Mouse (Mus musculus): Measurements from ENCODE around the gene Cnpy4. TPM values are rescaled to one million over a fixed set of nuclear protein-coding genes. Genes with fewer than 3 reads are reported as not detected.
A peak's percentile ranks its signal among the peaks of the same experiment; 100 is the strongest.

Gene Cnpy4
- 54.0 and 57.4 TPM in 2 replicates for polyA plus RNA-seq (2014; fragmentation: Nextera tagmentation; extraction: Ambion mirVana)

GRCm38 (mm10) chr5:138186950-138187638 is at the start of gene Cnpy4, which contains the start of gene Taf6:
Gene Cnpy4, plus strand, starts transcription at chr5:138187485.
Gene Taf6, minus strand, starts transcription at chr5:138187451.
- Histone ChIP-seq H3K36me3 (ENCODE audit: control insufficient read depth, insufficient read depth, low read length) (peaks cover 48% of the 10 kb centered on the region), H3K4me2 (ENCODE audit: low read depth, low read length) (peak within 1 kb of the TSS; percentile 85), H3K27me3 (replicated peaks; ENCODE audit: control insufficient read depth, insufficient read depth, low read length) (no peaks in the 10 kb centered on the region), H3K4me3 (ENCODE audit: low read depth, low read length) (peak within 1 kb of the TSS; percentile 87), H3K9me3 (ENCODE audit: control insufficient read depth, low read length) (no peaks in the 10 kb centered on the region), H3K27ac (replicated peaks; ENCODE audit: low read depth, low read length) (peak within 1 kb of the TSS; percentile 78), H3K4me1 (ENCODE audit: control insufficient read depth, insufficient read depth, low read length) (peaks cover 5% of the 10 kb centered on the region; the same call in 1 of the 2 replicates), H3K9ac (ENCODE audit: low read depth, low read length) (peak within 1 kb of the TSS; percentile 73)
- peak; percentile 94 for DNase-seq (ENCODE audit: low spot score)
- peak; percentile 91 for ATAC-seq (ENCODE audit: low read depth)
- WGBS, result under 1% methylated on average over 31 of the region's 31 CpGs

- Histone ChIP-seq H3K36me3 (ENCODE audit: control insufficient read depth, insufficient read depth, low read length) (peaks cover 36% of the 10 kb centered on the region), H3K27ac (replicated peaks; ENCODE audit: low read depth, low read length) (no peak overlapping the region), H3K4me3 (ENCODE audit: low read depth, low read length) (no peak overlapping the region), H3K4me1 (ENCODE audit: control insufficient read depth, insufficient read depth, low read length) (no peaks in the 10 kb centered on the region), H3K4me2 (ENCODE audit: low read depth, low read length) (no peak overlapping the region), H3K9me3 (ENCODE audit: control insufficient read depth, low read length) (no peaks in the 10 kb centered on the region), H3K9ac (ENCODE audit: low read depth, low read length) (no peak overlapping the region), H3K27me3 (replicated peaks; ENCODE audit: control insufficient read depth, insufficient read depth, low read length) (no peaks in the 10 kb centered on the region)
- WGBS, result 61% methylated on average over 8 of the region's 8 CpGs
- DNase-seq (ENCODE audit: low spot score) (peak; percentile 70), ATAC-seq (ENCODE audit: low read depth) (peak; percentile 50)
Observed at GRCm38 (mm10) chr5:138137935-138138549, 49.2 kb upstream of the Cnpy4 start.

- peaks cover 36% of the 10 kb centered on the region for H3K36me3 ChIP-seq (ENCODE audit: control insufficient read depth, insufficient read depth, low read length)
- H3K27ac ChIP-seq (replicated peaks; ENCODE audit: low read depth, low read length), result no peak overlapping the region
- no peak overlapping the region for H3K9ac ChIP-seq (ENCODE audit: low read depth, low read length)
- H3K27me3 ChIP-seq (replicated peaks; ENCODE audit: control insufficient read depth, insufficient read depth, low read length), result no peaks in the 10 kb centered on the region
- WGBS, result 77% methylated on average over 4 of the region's 4 CpGs
- H3K4me2 ChIP-seq (ENCODE audit: low read depth, low read length), result no peak overlapping the region
- no peaks in the 10 kb centered on the region for H3K9me3 ChIP-seq (ENCODE audit: control insufficient read depth, low read length)
- H3K4me3 ChIP-seq (ENCODE audit: low read depth, low read length), result no peak overlapping the region
- H3K4me1 ChIP-seq (ENCODE audit: control insufficient read depth, insufficient read depth, low read length), result no peaks in the 10 kb centered on the region
- no peak for DNase-seq (ENCODE audit: low spot score)
- ATAC-seq (ENCODE audit: low read depth), result no peak
Observed at GRCm38 (mm10) chr5:138138585-138138984, 48.7 kb upstream of the Cnpy4 start.

GRCm38 (mm10) chr5:138154390-138154789 is 32.9 kb upstream of the Cnpy4 start:
- DNase-seq (ENCODE audit: low spot score), result no peak
- H3K9me3 ChIP-seq (ENCODE audit: control insufficient read depth, low read length), result no peaks in the 10 kb centered on the region
- H3K4me3 ChIP-seq (ENCODE audit: low read depth, low read length), result peak overlapping the region; percentile 85
- H3K27me3 ChIP-seq (replicated peaks; ENCODE audit: control insufficient read depth, insufficient read depth, low read length), result no peaks in the 10 kb centered on the region
- peaks cover 7% of the 10 kb centered on the region; the same call in 1 of the 2 replicates for H3K4me1 ChIP-seq (ENCODE audit: control insufficient read depth, insufficient read depth, low read length)
- H3K27ac ChIP-seq (replicated peaks; ENCODE audit: low read depth, low read length), result no peak overlapping the region
- H3K4me2 ChIP-seq (ENCODE audit: low read depth, low read length), result peak overlapping the region; percentile 85
- no peak for ATAC-seq (ENCODE audit: low read depth)
- WGBS, result 81% methylated on average over 3 of the region's 3 CpGs
- H3K9ac ChIP-seq (ENCODE audit: low read depth, low read length), result peak overlapping the region; percentile 93
- peaks cover 27% of the 10 kb centered on the region for H3K36me3 ChIP-seq (ENCODE audit: control insufficient read depth, insufficient read depth, low read length)

- Histone ChIP-seq H3K9me3 (ENCODE audit: control insufficient read depth, low read length) (no peaks in the 10 kb centered on the region), H3K36me3 (ENCODE audit: control insufficient read depth, insufficient read depth, low read length) (peaks cover 23% of the 10 kb centered on the region), H3K9ac (ENCODE audit: low read depth, low read length) (peak within 1 kb of the TSS; percentile 93), H3K4me1 (ENCODE audit: control insufficient read depth, insufficient read depth, low read length) (peaks cover 9% of the 10 kb centered on the region; the same call in 1 of the 2 replicates), H3K4me2 (ENCODE audit: low read depth, low read length) (peak within 1 kb of the TSS; percentile 85), H3K4me3 (ENCODE audit: low read depth, low read length) (peak within 1 kb of the TSS; percentile 85), H3K27ac (replicated peaks; ENCODE audit: low read depth, low read length) (peak within 1 kb of the TSS; percentile 94), H3K27me3 (replicated peaks; ENCODE audit: control insufficient read depth, insufficient read depth, low read length) (no peaks in the 10 kb centered on the region)
- 0% methylated on average over 31 of the region's 31 CpGs for WGBS
- ATAC-seq (ENCODE audit: low read depth), result peak; percentile 98
- DNase-seq (ENCODE audit: low spot score), result peak; percentile 97
Observed at GRCm38 (mm10) chr5:138155443-138155976, 31.8 kb upstream of the Cnpy4 start, which contains the start of gene Zfp113. Gene Zfp113, minus strand, starts transcription at chr5:138155744.

- 0 out of 2 replicates have a peak overlapping the region, but pooled peaks have one; percentile 80 for H3K27ac ChIP-seq (replicated peaks; ENCODE audit: low read depth, low read length)
- H3K9me3 ChIP-seq (ENCODE audit: control insufficient read depth, low read length), result no peaks in the 10 kb centered on the region
Observed at GRCm38 (mm10) chr5:138160224-138160762, 27.0 kb upstream of the Cnpy4 start.

GRCm38 (mm10) chr5:138160842-138161665 is 26.2 kb upstream of the Cnpy4 start, which contains the start of gene Cops6:
Gene Cops6, plus strand, starts transcription at chr5:138161071.
- Histone ChIP-seq H3K36me3 (ENCODE audit: control insufficient read depth, insufficient read depth, low read length) (peaks cover 35% of the 10 kb centered on the region), H3K27ac (replicated peaks; ENCODE audit: low read depth, low read length) (peak within 1 kb of the TSS; percentile 80), H3K4me1 (ENCODE audit: control insufficient read depth, insufficient read depth, low read length) (peaks cover 12% of the 10 kb centered on the region), H3K9me3 (ENCODE audit: control insufficient read depth, low read length) (no peaks in the 10 kb centered on the region), H3K4me3 (ENCODE audit: low read depth, low read length) (peak within 1 kb of the TSS; percentile 88), H3K9ac (ENCODE audit: low read depth, low read length) (peak within 1 kb of the TSS; percentile 90), H3K4me2 (ENCODE audit: low read depth, low read length) (peak within 1 kb of the TSS; percentile 84), H3K27me3 (replicated peaks; ENCODE audit: control insufficient read depth, insufficient read depth, low read length) (no peaks in the 10 kb centered on the region)
- 1% methylated on average over 39 of the region's 42 CpGs for WGBS
- DNase-seq (ENCODE audit: low spot score), result peak; percentile 98
- ATAC-seq (ENCODE audit: low read depth), result peak; percentile 97

More at GRCm38 (mm10) chr5:138160224-138160762, 27.0 kb upstream of the Cnpy4 start:
- no peaks in the 10 kb centered on the region for H3K27me3 ChIP-seq (replicated peaks; ENCODE audit: control insufficient read depth, insufficient read depth, low read length)
- H3K36me3 ChIP-seq (ENCODE audit: control insufficient read depth, insufficient read depth, low read length), result peaks cover 28% of the 10 kb centered on the region
- peaks cover 12% of the 10 kb centered on the region for H3K4me1 ChIP-seq (ENCODE audit: control insufficient read depth, insufficient read depth, low read length)
- H3K4me2 ChIP-seq (ENCODE audit: low read depth, low read length), result peak overlapping the region; percentile 84
- peak overlapping the region; percentile 90 for H3K9ac ChIP-seq (ENCODE audit: low read depth, low read length)
- peak overlapping the region; percentile 88 for H3K4me3 ChIP-seq (ENCODE audit: low read depth, low read length)
- ATAC-seq (ENCODE audit: low read depth) (no peak), DNase-seq (ENCODE audit: low spot score) (no peak)
- 63% methylated on average over 7 of the region's 7 CpGs for WGBS

GRCm38 (mm10) chr5:138163046-138163445 is 24.2 kb upstream of the Cnpy4 start:
- Histone ChIP-seq H3K27me3 (replicated peaks; ENCODE audit: control insufficient read depth, insufficient read depth, low read length) (no peaks in the 10 kb centered on the region), H3K27ac (replicated peaks; ENCODE audit: low read depth, low read length) (no peak overlapping the region), H3K36me3 (ENCODE audit: control insufficient read depth, insufficient read depth, low read length) (peaks cover 55% of the 10 kb centered on the region), H3K9me3 (ENCODE audit: control insufficient read depth, low read length) (no peaks in the 10 kb centered on the region), H3K4me2 (ENCODE audit: low read depth, low read length) (no peak overlapping the region), H3K9ac (ENCODE audit: low read depth, low read length) (no peak overlapping the region), H3K4me1 (ENCODE audit: control insufficient read depth, insufficient read depth, low read length) (peaks cover 12% of the 10 kb centered on the region), H3K4me3 (ENCODE audit: low read depth, low read length) (no peak overlapping the region)
- 79% methylated on average over 6 of the region's 6 CpGs for WGBS
- ATAC-seq (ENCODE audit: low read depth) (no peak), DNase-seq (ENCODE audit: low spot score) (no peak)

All from embryonic facial prominence, embryonic 14.5 days (tissue).